Mouse (Mus musculus): ENCODE measurements around the gene Coq3. TPM values are rescaled to one million over a fixed set of nuclear protein-coding genes. Genes with fewer than 3 reads are reported as not detected.

Coq3 gene
- polyA plus RNA-seq, 1 experiment from 2014 or later, result 13.3 TPM

DNA sequence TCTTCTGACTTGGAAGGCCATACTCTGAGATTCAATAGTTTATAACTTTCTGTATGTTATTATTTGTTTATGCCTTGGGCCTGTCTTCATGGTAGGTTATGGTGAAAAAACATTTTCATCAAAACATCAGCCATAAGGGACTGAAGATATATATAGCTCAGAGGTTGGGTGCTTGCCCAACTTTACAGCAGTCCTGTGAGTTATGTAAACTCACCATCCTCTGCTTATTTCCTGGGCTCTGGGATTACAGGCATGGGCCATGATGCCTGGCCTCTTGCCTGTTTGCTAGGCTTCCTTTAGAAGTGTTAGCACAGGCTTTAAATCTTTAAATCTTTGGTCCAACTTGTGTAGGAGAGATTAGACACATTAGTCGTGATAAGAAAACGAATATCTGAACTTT lies 72.8 kb downstream of the Coq3 start:
- 45% methylated on average over 2 of the region's 2 CpGs for WGBS
- H3K4me1 ChIP-seq (ENCODE audit: control insufficient read depth, insufficient read depth, low read length), result no peaks in the 10 kb centered on the region

DNA sequence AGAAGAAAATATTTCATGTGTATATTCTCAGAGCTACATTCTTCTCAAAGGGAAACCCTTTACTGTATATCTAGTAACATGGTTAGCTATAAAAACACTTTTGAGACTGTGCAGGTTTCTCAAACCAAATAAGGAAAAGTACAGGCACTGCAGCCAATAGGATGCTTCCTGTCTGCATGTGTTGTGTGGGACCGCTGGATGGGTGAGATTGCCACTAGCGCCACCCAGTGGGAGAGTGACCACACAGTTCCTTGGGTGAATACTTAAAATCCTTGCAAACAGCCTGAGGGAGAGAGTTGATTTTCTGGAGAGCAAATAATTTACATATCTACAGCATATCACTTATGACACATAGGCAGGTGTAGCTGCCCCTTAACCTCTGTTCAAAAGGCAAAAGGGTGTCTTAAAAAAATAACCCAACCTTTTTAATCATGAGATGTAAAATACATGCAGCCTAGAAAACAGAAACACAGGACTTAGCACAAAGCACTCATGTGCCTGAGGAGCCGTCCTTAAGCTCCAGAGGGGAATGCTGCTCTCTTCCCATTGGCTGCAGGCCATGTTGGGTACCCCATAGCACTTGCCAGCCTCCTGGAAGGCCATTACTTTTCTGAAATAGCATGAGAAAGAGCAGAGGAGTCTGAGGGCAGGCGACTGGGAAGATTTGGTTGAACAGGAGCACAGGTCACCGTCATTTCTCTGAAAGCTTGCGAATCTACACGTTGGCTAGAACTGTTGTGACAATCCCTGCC lies 78.3 kb downstream of the Coq3 start:
- H3K4me3 ChIP-seq (ENCODE audit: low read depth, low read length), result no peak overlapping the region
- no peak overlapping the region for H3K4me2 ChIP-seq (replicated peaks; ENCODE audit: low read depth, low read length)
- H3K9me3 ChIP-seq (ENCODE audit: control insufficient read depth, low read depth, low read length), result no peaks in the 10 kb centered on the region
- H3K27ac ChIP-seq (ENCODE audit: low read length), result no peak overlapping the region
- H3K36me3 ChIP-seq (ENCODE audit: control insufficient read depth, insufficient read depth, low read length), result no peaks in the 10 kb centered on the region; the same call in 1 of the 2 replicates
- no peak overlapping the region for H3K9ac ChIP-seq (replicated peaks; ENCODE audit: low read depth, low read length)
- no peaks in the 10 kb centered on the region for H3K27me3 ChIP-seq (ENCODE audit: control insufficient read depth, insufficient read depth, low read length)
- ATAC-seq (ENCODE audit: insufficient number of reproducible peaks, insufficient read depth, low FRiP score, low read depth), result peak; percentile 53; the same call in 1 of the 2 replicates
- H3K4me1 ChIP-seq (ENCODE audit: control insufficient read depth, insufficient read depth, low read length), result no peaks in the 10 kb centered on the region
- WGBS, result 60% methylated on average over 7 of the region's 7 CpGs

More for the DNA sequence above, 72.8 kb downstream of the Coq3 start:
- Histone ChIP-seq H3K4me3 (ENCODE audit: low read depth, low read length) (no peak overlapping the region), H3K27ac (ENCODE audit: low read length) (no peak overlapping the region), H3K4me2 (replicated peaks; ENCODE audit: low read depth, low read length) (no peak overlapping the region), H3K9me3 (ENCODE audit: control insufficient read depth, low read depth, low read length) (no peaks in the 10 kb centered on the region), H3K36me3 (ENCODE audit: control insufficient read depth, insufficient read depth, low read length) (no peaks in the 10 kb centered on the region), H3K9ac (replicated peaks; ENCODE audit: low read depth, low read length) (no peak overlapping the region), H3K27me3 (ENCODE audit: control insufficient read depth, insufficient read depth, low read length) (no peaks in the 10 kb centered on the region)
- no peak for ATAC-seq (ENCODE audit: insufficient number of reproducible peaks, insufficient read depth, low FRiP score, low read depth)

Other genes with a start within 250 kb of the Coq3 start
- not detected in 2 replicates for gene Prdm13, start 193.7 kb upstream of the Coq3 start, polyA plus RNA-seq (2014; fragmentation: Nextera tagmentation; extraction: Ambion mirVana)
- 46.7 and 49.7 TPM in 2 replicates for gene Ccnc, start 152.0 kb upstream of the Coq3 start, polyA plus RNA-seq (2014; fragmentation: Nextera tagmentation; extraction: Ambion mirVana)
- 13.2 and 15.0 TPM in 2 replicates for gene Usp45, start 112.5 kb upstream of the Coq3 start, polyA plus RNA-seq (2014; fragmentation: Nextera tagmentation; extraction: Ambion mirVana)
- gene Tstd3, start 112.5 kb upstream of the Coq3 start, polyA plus RNA-seq (2014; fragmentation: Nextera tagmentation; extraction: Ambion mirVana), result 15.6 and 17.8 TPM in 2 replicates
- gene Pnisr, start 32.1 kb upstream of the Coq3 start, polyA plus RNA-seq (2014; fragmentation: Nextera tagmentation; extraction: Ambion mirVana), result 206 and 216 TPM in 2 replicates
- gene Faxc, start 51.7 kb downstream of the Coq3 start, polyA plus RNA-seq (2014; fragmentation: Nextera tagmentation; extraction: Ambion mirVana), result 6.6 and 9.1 TPM in 2 replicates